Mouse (Mus musculus) CH12F3 (cell line): ENCODE measurements around the gene Il5.

ENCODE experiments used
- in situ Hi-C: fragments of 300-500 bp; cut with MboI; formaldehyde crosslinking; loops from 2 replicates; pipeline ENCODE4 v1.14.3; 2020; ENCODE audit warnings: low sequenced_read_pairs

The Il5 gene

GRCm38 (mm10) chr11:53737573-53737946 lies 17.0 kb downstream of the Il5 start:
- in situ Hi-C loops, result loop anchor here (10.0 to 25.0 kb wide), 2 partner anchors 273 to 525 kb away; partner anchors contain the start of gene Il3

GRCm38 (mm10) chr11:53742353-53742752 lies 21.8 kb downstream of the Il5 start:
- in situ Hi-C loops, result loop anchor here (25.0 kb wide), 1 partner anchor 520 kb away; the partner anchor contains the start of gene Il3

- in situ Hi-C loops, result loop anchor here (25.0 kb wide), 1 partner anchor 517 kb away; the partner anchor contains the start of gene Il3
Observed at GRCm38 (mm10) chr11:53745260-53745659, 24.7 kb downstream of the Il5 start.

- in situ Hi-C loops, result loop anchor here (25.0 kb wide), 1 partner anchor 514 kb away; the partner anchor contains the start of gene Il3
Observed at GRCm38 (mm10) chr11:53747985-53748384, 27.4 kb downstream of the Il5 start.

GRCm38 (mm10) chr11:53748614-53749013 lies 28.0 kb downstream of the Il5 start:
- in situ Hi-C loops, result loop anchor here (25.0 kb wide), 1 partner anchor 514 kb away; the partner anchor contains the start of gene Il3

GRCm38 (mm10) chr11:53749306-53749705 lies 28.7 kb downstream of the Il5 start:
- in situ Hi-C loops, result loop anchor here (25.0 kb wide), 1 partner anchor 513 kb away; the partner anchor contains the start of gene Il3

GRCm38 (mm10) chr11:53749716-53750352 lies 29.2 kb downstream of the Il5 start:
- in situ Hi-C loops, result loop anchor here (10.0 to 25.0 kb wide), 2 partner anchors 105 to 512 kb away; partner anchors contain the start of genes Gm12216 and Il3

- in situ Hi-C loops, result loop anchor here (10.0 kb wide), 1 partner anchor 100 kb away; the partner anchor contains the start of gene Gm12216
Observed at GRCm38 (mm10) chr11:53755011-53755595, 34.5 kb downstream of the Il5 start.

GRCm38 (mm10) chr11:53757612-53758011 lies 37.0 kb downstream of the Il5 start:
- in situ Hi-C loops, result loop anchor here (10.0 kb wide), 1 partner anchor 97 kb away; the partner anchor contains the start of gene Gm12216

GRCm38 (mm10) chr11:53758033-53758432 lies 37.4 kb downstream of the Il5 start:
- in situ Hi-C loops, result loop anchor here (10.0 kb wide), 1 partner anchor 97 kb away; the partner anchor contains the start of gene Gm12216

GRCm38 (mm10) chr11:53758791-53759351 lies 38.3 kb downstream of the Il5 start:
- in situ Hi-C loops, result loop anchor here (10.0 kb wide), 1 partner anchor 96 kb away; the partner anchor contains the start of gene Gm12216

GRCm38 (mm10) chr11:53759545-53760406 lies 39.2 kb downstream of the Il5 start:
- in situ Hi-C loops, result loop anchor here (10.0 kb wide), 1 partner anchor 95 kb away; the partner anchor contains the start of gene Gm12216

GRCm38 (mm10) chr11:53761284-53761683 lies 40.7 kb downstream of the Il5 start:
- in situ Hi-C loops, result no loop called here

GRCm38 (mm10) chr11:53761822-53762221 lies 41.2 kb downstream of the Il5 start:
- in situ Hi-C loops, result no loop called here

GRCm38 (mm10) chr11:53762426-53762825 lies 41.8 kb downstream of the Il5 start:
- in situ Hi-C loops, result no loop called here

- in situ Hi-C loops, result no loop called here
Observed at GRCm38 (mm10) chr11:53762827-53763495, 42.4 kb downstream of the Il5 start.

- in situ Hi-C loops, result no loop called here
Observed at GRCm38 (mm10) chr11:53763496-53764140, 43.0 kb downstream of the Il5 start.

- in situ Hi-C loops, result no loop called here
Observed at GRCm38 (mm10) chr11:53764581-53764980, 44.0 kb downstream of the Il5 start.

GRCm38 (mm10) chr11:53768422-53769184 lies 48.0 kb downstream of the Il5 start:
- in situ Hi-C loops, result no loop called here
